Mouse (Mus musculus) layer of hippocampus, postnatal 36 days (tissue): ENCODE measurements around the gene Polr1b. TPM values are rescaled to one million over a fixed set of nuclear protein-coding genes. Genes with fewer than 3 reads are reported as not detected.

Experiments used
- DNase-seq, 2 experiments: peaks; one replicate each; pipeline ENCODE4 v3.0.0; 2022
- total RNA-seq, 2 experiments: library from RNA; stranded (reverse); gene quantifications; 2 replicates each; pipeline ENCODE4 v1.2.3; 2021

Polr1b gene
- 10 to 100 TPM; 16.0 to 18.3 TPM for total RNA-seq

GRCm38 (mm10) chr2:129100784-129101310, at the start of gene Polr1b:
Polr1b (plus strand) TSS chr2:129100995.
- DNase-seq = peak; percentile 91 to 92

DNA sequence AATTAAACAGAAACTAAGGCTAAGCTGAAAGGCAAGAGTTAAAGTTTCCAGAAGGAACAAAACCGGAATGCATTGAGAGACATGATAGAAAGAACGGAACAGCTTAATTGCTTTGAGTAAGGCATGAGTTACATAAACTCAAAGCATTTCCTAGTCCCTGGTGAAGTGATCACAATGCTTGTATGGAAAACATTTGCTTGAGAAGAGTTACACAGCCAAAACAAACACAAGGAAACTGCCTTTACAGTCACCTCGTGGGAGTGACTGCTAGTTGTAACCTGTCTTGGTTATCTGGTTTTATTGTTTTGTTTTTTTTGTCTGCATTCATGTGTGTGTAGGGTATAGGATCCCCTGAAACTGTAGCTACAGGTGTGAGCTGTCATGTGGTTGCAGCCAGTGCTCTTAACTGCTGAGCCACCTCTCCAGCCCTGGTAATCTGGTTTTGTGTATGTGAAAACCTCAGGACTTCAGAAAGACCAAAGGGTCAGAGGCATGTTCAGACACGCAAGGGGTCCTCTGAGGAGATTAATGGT, 48.3 kb upstream of the Polr1b start:
- no peak for DNase-seq

DNA sequence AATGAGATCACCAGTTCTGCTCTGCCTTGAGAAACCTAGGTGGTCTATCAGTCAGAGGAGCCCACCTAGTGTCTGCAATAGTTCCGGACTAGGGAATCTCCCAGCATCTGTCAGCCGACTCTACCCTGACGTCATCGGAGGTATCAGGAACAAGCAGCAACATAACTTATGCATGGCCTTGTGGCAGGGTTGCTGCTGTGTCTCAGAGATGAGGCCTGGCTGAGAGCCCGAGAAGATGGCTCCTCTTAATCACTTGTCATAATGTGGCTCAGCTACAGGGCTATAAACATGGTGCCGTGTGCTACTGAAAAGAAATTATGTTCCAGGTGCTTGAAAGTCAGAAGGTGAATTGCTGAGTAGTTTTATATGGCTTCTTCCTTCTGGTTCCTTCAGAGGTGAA, 45.1 kb upstream of the Polr1b start:
- no peak for DNase-seq

DNA sequence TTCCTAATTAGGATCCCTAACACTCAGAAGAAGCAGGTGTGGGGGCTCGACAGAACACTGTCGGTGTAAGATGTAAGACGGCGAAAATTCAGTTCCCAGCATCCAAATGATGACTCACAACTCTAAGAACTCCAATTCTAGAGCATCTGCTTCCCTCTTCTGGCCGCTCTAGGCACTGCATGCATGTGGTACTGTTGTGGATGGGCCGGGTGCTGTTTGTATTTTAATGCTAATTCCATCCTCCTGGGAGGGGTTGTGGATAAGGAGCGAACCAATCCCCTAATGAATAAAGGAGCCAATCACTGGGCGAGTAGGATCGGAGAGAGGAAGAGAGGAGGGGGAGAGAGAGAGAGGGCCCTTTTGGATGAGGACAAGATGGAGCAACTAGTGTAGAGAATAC, 44.2 kb upstream of the Polr1b start:
- no peak for DNase-seq

DNA sequence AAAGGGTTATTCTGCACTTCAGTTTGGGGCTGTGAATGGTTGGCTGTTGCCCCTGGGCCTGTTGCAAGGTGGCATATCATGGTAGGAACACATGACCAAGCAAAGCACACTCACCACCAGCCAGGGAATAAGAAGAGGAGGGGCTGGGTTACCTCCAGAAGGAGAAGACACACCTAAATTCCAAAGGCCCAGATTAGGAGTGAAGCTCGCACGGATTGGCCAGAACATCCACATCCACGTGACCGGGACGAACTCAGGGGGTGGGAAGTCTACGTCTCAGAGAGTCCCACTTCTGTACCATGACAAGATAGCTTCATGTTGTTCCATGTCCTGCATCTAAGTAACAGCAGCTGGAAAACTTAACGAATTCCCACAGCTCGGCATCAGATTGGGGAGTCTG, 43.5 kb upstream of the Polr1b start:
- no peak for DNase-seq

- no peak for DNase-seq
These were observed 42.9 kb upstream of the Polr1b start for GRCm38 (mm10) chr2:129057920-129058361.

DNA sequence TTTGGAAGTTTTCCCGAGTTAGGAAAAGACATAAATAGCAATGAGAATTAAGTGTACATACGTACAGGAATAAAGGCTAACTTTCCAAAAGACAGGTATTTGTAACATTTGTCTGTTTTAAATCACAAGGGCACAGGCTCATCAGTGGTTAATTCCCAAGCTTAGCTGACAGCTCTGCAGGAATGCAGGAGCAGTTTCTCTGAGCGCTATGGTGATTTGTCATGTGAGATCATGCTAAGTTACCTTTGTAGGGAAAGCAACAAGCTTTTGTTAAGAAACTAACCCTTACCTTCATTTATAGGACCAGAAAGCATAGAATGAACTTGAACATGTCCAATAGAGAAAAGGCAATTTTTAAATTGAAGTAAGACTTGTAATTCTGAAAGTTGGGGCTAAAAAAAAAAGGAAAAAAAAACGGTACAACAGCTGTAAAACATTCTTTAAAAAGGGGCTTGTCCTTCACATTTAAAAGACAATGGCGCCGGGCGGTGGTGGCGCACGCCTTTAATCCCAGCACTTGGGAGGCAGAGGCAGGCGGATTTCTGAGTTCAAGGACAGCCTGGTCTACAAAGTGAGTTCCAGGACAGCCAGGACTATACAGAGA, 39.2 kb upstream of the Polr1b start:
- DNase-seq = no peak

DNA sequence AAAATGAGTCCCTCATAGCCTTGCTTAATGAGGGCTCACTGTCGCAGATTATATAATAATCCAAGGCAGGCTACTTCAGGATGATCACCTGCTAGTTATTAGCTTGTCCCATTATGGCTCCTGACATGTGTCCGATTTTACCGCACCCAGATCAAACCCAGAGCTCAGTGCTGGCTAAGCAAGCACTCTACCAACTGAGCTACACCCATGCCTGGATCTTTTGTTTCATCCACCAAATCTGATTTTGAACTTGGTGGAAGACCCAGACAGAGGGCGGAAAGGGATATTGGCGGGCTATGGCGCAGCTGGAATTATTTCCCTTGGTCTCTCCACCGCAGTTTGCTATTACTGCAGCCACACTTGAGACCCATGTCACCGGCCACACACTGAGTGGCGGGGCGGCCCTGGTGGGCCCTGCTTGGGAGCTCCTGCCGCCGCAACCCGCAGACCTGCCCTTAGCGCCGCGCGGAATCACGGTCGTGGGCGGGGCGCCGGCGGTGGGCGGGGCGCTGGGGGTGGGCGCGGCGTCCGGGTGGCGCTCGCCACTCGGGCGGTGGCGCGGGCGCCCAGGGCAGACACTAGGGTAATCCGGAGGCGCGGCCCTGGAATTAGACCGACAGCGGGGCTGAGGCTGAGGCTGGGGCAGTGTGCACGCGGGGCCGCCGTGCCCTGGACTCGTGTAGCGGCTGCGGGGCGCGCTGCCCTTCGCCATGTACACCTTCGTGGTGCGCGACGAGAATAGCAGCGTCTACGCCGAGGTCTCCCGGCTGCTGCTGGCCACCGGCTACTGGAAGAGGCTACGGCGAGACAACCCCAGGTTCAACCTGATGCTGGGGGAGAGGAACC, 35.1 kb upstream of the Polr1b start, which contains the start of gene Ttl:
TSS of gene Ttl (plus strand) at position 506 of the 846 bp plus-strand sequence.
- DNase-seq = peak; percentile 75

DNA sequence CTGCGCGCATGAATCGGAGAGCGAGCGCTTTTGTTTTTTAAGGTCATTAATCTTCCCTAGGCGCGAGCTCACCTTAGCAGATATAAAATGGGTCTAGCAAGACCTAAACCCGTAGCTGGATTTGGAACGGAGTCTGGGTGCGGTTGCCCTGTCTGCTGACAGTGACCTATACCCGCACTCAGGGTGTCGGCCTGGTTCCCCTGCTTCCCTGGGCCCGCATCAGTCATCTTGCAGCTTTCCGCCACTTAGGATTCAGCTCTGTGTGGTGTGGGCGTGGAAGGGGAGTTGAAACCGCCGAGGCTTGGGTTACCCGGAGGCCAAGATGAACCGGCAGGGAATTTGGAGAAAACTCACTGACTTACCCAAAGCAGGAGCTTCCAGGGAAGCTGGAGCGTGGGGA, 34.5 kb upstream of the Polr1b start:
- DNase-seq = peak; percentile 41 to 43

GRCm38 (mm10) chr2:129070296-129070695, 30.5 kb upstream of the Polr1b start:
- no peak for DNase-seq

DNA sequence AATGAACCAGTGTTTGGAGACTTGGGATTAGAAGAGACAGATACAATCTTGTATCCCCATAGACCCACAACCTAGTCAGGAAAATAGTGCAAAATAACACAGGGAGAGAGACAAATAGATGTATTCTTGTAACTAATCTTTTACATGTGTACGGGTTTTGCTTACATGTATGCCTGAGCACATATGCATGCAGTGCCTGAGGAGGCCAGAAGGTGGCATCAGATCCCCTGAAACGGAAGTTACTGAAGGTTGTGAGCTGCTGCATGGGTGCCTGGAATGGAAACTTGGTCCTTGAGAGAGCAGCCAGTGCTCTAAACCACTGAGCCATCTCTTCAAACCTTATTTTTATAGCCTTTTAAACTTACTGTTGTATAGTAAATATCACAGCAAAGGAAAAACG, 22.5 kb upstream of the Polr1b start:
- DNase-seq = no peak

DNA sequence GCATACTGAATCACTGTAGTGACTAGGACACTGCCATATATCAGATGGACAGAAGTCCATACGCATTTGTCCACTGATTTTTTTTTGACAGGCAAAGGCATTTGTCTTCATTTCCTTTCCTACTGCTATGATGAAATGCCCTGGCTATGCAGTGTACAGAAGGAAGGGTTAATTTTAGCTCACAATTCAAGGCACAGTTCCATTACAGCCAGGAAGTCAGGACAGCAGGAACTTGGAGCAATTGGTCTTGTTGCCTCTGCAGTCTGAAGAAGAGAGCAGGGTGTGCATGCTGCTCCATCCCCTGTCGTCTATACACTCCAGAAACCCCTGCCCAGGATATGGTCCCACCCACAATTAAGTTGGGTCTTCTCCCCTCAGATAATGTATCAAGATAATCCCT, 21.6 kb upstream of the Polr1b start:
- DNase-seq = no peak

DNA sequence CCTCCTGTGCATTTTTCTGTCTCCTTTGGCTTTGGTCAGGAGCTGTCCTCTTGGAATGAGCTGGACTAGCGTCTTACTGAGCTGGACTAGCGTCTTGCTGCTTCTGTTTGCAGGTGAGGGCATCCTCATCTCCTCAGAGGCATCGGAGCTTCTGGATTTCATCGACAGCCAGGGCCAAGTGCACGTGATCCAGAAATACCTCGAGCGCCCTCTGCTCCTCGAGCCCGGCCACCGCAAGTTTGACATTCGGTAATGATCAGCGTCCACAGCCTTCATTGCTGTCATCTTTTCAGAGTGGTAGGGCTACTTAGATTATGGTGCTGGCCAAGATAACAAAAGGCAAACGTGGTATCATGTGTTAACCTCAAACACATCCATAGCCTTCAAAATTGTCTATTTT, 19.7 kb upstream of the Polr1b start:
- no peak for DNase-seq

- no peak for DNase-seq
These were observed 17.3 kb upstream of the Polr1b start for GRCm38 (mm10) chr2:129083514-129083913.

DNA sequence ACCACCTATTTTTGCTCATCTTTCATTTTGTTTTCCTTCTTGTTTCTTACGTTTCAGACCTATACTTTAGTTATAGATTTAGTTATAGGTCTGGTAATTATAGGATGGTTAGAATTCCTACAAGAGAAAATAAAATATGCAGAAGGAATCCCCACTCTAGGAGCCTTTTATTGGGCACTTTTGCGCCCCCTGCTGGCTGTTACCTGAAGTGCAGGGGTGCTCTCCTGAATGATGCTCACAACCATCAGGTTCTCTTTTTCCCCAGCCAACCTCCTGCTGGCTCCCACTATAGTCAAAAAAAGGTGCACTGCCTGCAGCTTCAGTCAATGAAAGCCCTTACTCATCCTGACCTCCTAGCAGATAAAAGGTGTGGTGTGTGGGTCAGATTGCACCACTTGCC, 15.8 kb upstream of the Polr1b start:
- DNase-seq = no peak

DNA sequence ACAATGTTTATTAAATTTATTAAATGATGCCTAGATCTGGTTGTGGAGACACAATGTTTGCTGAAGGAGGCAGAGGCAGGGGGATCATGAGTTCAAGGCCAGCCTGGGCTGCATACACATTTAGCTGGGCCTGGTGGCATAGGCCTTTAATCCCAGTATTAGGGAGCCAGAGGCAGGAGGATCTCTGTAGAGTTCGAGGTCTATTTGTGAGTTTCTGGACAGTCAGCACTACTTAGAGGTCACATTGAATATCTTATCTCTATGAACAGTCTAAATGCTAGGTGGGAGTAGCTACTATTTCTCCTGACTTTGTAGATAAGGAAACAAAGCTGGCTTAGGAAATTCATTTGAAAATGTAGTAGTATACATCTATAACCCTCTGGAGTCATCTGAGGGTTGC, 13.3 kb upstream of the Polr1b start:
- DNase-seq = no peak

- no peak for DNase-seq
These were observed 10.4 kb upstream of the Polr1b start for GRCm38 (mm10) chr2:129090370-129090769.

DNA sequence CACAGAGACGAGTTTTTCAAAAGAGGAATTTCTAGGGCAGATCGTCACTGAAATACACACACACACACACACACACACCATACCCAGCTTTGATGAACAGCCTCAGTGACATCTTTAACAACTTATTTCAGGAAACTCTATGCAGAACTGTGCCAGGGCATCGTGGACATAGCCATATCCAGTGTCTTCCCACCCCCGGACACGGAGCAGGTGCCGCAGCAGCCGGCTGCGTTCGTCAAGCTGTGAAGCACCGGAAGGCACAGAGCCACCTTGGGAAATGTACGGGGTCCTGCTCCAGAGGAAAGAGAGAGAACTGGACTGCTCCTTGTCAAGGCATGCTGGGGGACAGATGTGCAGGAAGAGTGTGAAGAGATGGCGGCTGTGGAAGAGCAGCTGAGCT, 8.0 kb upstream of the Polr1b start:
- DNase-seq = no peak

DNA sequence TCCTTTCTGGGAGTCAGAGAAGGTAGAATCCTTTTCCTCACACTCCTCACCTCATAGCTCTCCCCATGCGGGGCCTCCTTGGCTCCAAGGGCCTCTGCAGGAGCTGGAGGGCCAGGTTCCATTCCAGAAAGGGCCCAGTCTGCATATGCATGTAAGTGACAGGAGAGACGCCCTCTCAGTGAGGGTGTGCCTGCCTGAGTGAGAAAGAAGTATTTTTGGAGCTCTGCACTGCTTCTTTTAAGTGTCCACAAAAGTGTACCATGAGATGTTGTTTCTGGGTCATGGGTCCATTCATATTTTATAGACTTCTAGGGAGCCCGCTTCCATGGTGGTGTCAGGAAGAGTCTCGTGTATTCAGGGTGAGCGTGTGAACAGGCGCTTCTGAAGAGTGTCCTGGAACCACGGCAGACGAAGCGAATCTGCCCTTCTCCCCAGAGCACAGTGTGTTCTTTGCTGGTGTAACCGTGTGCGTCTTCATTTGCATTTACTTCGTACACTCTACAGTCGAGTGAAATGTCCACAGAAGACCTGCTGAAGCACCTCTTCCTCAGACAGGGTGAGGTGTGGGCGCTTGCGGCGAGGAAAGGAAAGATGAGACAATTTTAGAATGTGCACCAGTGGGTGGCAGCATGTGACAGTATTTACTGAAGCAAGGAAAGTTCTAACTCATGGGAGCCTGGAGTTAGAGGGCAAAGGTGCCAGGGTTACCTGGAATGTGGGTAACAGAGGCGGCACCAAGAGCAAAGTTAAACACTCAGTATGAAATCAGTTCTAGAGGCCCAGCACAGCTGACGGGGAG, 6.7 kb upstream of the Polr1b start:
- no peak for DNase-seq

DNA sequence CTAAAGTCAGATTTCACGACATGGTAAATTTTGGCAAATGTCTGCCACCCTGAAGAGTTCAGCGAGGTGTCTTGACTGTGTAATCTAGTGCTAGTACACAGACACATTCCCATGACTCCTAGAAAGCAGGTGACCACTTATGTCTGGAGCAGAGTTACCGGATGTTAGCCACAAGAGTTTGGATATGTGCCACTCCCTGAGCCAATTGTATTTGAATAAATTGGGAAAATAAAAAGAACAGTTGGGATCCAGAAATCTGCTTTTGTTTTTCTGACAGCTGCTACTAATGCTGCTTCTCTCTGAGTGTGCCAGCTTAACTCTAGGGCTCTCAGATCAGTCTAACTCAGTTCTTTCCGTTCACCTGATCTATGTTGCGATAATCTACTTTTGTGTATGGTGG, 12.1 kb downstream of the Polr1b start:
- DNase-seq = no peak

DNA sequence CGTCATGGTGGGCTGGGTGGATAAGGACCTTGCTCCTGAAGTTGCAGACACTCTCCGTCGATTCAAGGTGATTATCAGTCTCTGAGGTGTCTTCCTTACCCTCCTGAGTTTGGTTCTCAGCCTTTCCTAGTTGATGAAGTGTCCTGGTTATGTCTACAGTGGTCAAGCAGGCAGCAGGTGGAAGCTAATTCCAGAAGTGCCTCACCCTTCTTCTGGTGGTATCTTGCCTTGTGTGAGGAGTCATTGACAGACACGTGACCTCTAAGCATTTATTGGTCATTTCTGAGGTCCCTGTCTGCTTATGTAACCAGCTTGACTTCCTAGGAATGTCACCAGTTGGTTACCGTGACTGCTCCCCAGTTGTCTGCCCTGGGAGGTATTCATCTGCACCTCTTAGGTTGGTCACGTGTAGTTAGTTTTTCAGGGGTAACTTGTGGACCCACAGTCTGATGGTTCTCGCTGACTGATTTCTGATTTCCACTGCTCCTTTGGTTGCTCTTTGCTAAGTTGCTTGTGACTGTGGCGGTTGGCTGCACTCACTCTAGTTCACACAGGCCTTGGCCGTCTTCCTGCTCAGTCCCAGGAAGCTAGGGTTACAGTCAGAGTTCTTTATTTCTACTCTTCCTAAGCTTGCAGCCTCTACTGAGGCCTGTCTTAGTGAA, 15.0 kb downstream of the Polr1b start:
- DNase-seq = no peak

DNA sequence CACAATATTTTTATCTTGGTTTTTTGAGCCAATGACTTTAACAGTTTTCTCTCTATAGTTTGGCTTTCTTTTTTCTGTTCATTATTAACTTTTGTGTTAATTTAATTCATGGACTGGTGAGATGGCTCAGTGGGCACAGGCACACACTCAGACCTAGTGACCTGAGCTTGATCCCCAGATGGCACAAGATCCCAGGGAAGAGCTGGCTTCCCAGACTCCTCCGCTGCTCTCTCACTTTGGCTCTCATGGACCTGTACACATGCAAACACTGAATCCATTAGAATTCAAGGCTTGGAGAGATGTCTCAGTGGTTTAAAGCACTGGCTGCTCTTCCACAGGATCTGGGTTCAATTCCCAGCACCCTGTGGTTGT, 15.6 kb downstream of the Polr1b start:
- DNase-seq = no peak
